Mouse (Mus musculus) limb, embryonic 10.5 days (tissue): ENCODE results near the gene Mepe. TPM values are rescaled to one million over a fixed set of nuclear protein-coding genes. Genes with fewer than 3 reads are reported as not detected.
A peak's percentile ranks its signal among the peaks of the same experiment; 100 is the strongest.

Experiments
- DNase-seq: peaks from one replicate; pipeline ENCODE4 v3.0.0-alpha.2; 2017; ENCODE audit warnings: low spot score
- H3K27ac ChIP-seq: fragments of 300-500 bp; sonication (generic); 2 replicates; pipeline ENCODE4 v1.5.1; 2016; ENCODE audit warnings: mild to moderate bottlenecking
- H3K27me3 ChIP-seq: fragments of 300-500 bp; sonication (generic); 2 replicates; pipeline ENCODE4 v1.6.1; 2016; ENCODE audit warnings: low read depth, mild to moderate bottlenecking; ENCODE audit not compliant: poor library complexity, severe bottlenecking
- H3K36me3 ChIP-seq: fragments of 300-500 bp; sonication (generic); 2 replicates; pipeline ENCODE4 v1.6.1; 2016; ENCODE audit warnings: mild to moderate bottlenecking, moderate library complexity
- H3K4me1 ChIP-seq: fragments of 300-500 bp; sonication (generic); 2 replicates; pipeline ENCODE4 v1.6.1; 2016
- H3K4me3 ChIP-seq: fragments of 300-500 bp; sonication (generic); 2 replicates; pipeline ENCODE4 v1.5.1; 2016; ENCODE audit warnings: mild to moderate bottlenecking, moderate library complexity
- H3K9me3 ChIP-seq: fragments of 300-500 bp; sonication (generic); replicated peaks from 2 replicates; pipeline ENCODE4 v1.6.1; 2016; ENCODE audit warnings: mild to moderate bottlenecking
- WGBS: fragments of 180-500 bp; shearing (Covaris S2); methylation state at CpG from one replicate; pipeline ENCODE4 v1.1.7; 2016; 5-methylcytosine and 5-hydroxymethylcytosine counted together
- polyA plus RNA-seq: library from polyadenylated mRNA; unstranded; fragments of >200 nt; fragmentation: Nextera tagmentation; extraction: Ambion mirVana; gene quantifications from 2 replicates; pipeline ENCODE4 v1.2.1, GENCODE M21; 2016

Mepe gene
- polyA plus RNA-seq, 1 experiment from 2014 or later: not detected

GRCm38 (mm10) chr5:104335962-104336361 lies 10.8 kb downstream of the Mepe start:
- no peaks in the 10 kb centered on the region for H3K36me3 ChIP-seq
- 90% methylated on average over 5 of the region's 5 CpGs for WGBS

GRCm38 (mm10) chr5:104337491-104337890 lies 12.4 kb downstream of the Mepe start:
- Histone ChIP-seq H3K27me3 (0 out of 2 replicates have a peak, but pooled peaks cover 9% of the 10 kb centered on the region), H3K9me3 (no peaks in the 10 kb centered on the region), H3K4me3 (no peak overlapping the region), H3K36me3 (no peaks in the 10 kb centered on the region), H3K4me1 (peaks cover 10% of the 10 kb centered on the region; the same call in 1 of the 2 replicates), H3K27ac (no peak overlapping the region)
- no peak for DNase-seq
- WGBS: 86% methylated on average over 4 of the region's 4 CpGs

More at GRCm38 (mm10) chr5:104335962-104336361, 10.8 kb downstream of the Mepe start:
- peaks cover 10% of the 10 kb centered on the region; the same call in 1 of the 2 replicates for H3K4me1 ChIP-seq
- 0 out of 2 replicates have a peak, but pooled peaks cover 9% of the 10 kb centered on the region for H3K27me3 ChIP-seq
- no peak overlapping the region for H3K4me3 ChIP-seq
- DNase-seq: no peak
- H3K27ac ChIP-seq: no peak overlapping the region
- H3K9me3 ChIP-seq: no peaks in the 10 kb centered on the region

GRCm38 (mm10) chr5:104339009-104339408 lies 13.9 kb downstream of the Mepe start:
- WGBS: 83% methylated on average over 5 of the region's 5 CpGs
- H3K4me1 ChIP-seq: peaks cover 7% of the 10 kb centered on the region; the same call in 1 of the 2 replicates
- no peaks in the 10 kb centered on the region for H3K36me3 ChIP-seq
- H3K4me3 ChIP-seq: no peak overlapping the region
- H3K9me3 ChIP-seq: no peaks in the 10 kb centered on the region
- H3K27me3 ChIP-seq: 0 out of 2 replicates have a peak, but pooled peaks cover 9% of the 10 kb centered on the region
- H3K27ac ChIP-seq: no peak overlapping the region
- no peak for DNase-seq

GRCm38 (mm10) chr5:104339706-104340512 lies 14.8 kb downstream of the Mepe start:
- WGBS: 30% methylated on average over 14 of the region's 14 CpGs
- peak; percentile 59 for DNase-seq
- Histone ChIP-seq H3K4me1 (peaks cover 7% of the 10 kb centered on the region; the same call in 1 of the 2 replicates), H3K27ac (no peak overlapping the region), H3K27me3 (0 out of 2 replicates have a peak, but pooled peaks cover 9% of the 10 kb centered on the region), H3K4me3 (no peak overlapping the region), H3K9me3 (no peaks in the 10 kb centered on the region), H3K36me3 (no peaks in the 10 kb centered on the region)

GRCm38 (mm10) chr5:104340513-104340829 lies 15.3 kb downstream of the Mepe start:
- Histone ChIP-seq H3K27me3 (0 out of 2 replicates have a peak, but pooled peaks cover 9% of the 10 kb centered on the region), H3K27ac (no peak overlapping the region), H3K36me3 (no peaks in the 10 kb centered on the region), H3K4me1 (peaks cover 11% of the 10 kb centered on the region), H3K4me3 (no peak overlapping the region), H3K9me3 (no peaks in the 10 kb centered on the region)
- DNase-seq: no peak
- WGBS: 82% methylated on average over 4 of the region's 4 CpGs

GRCm38 (mm10) chr5:104342881-104343280 lies 17.8 kb downstream of the Mepe start:
- WGBS: 56% methylated on average over 6 of the region's 6 CpGs
- no peaks in the 10 kb centered on the region for H3K36me3 ChIP-seq
- H3K27ac ChIP-seq: no peak overlapping the region
- H3K27me3 ChIP-seq: 0 out of 2 replicates have a peak, but pooled peaks cover 3% of the 10 kb centered on the region
- H3K4me3 ChIP-seq: no peak overlapping the region
- H3K4me1 ChIP-seq: peaks cover 12% of the 10 kb centered on the region
- DNase-seq: no peak
- H3K9me3 ChIP-seq: no peaks in the 10 kb centered on the region

- DNase-seq: no peak
- peak overlapping the region; percentile 56; the same call in 1 of the 2 replicates for H3K27ac ChIP-seq
- no peaks in the 10 kb centered on the region for H3K36me3 ChIP-seq
These were observed 19.6 kb downstream of the Mepe start for GRCm38 (mm10) chr5:104344526-104345240.

GRCm38 (mm10) chr5:104345241-104345630 lies 20.1 kb downstream of the Mepe start:
- 78% methylated on average over 6 of the region's 6 CpGs for WGBS
- Histone ChIP-seq H3K4me3 (no peak overlapping the region), H3K36me3 (no peaks in the 10 kb centered on the region), H3K27ac (peak overlapping the region; percentile 56; the same call in 1 of the 2 replicates), H3K9me3 (no peaks in the 10 kb centered on the region), H3K27me3 (no peaks in the 10 kb centered on the region), H3K4me1 (peaks cover 5% of the 10 kb centered on the region)
- DNase-seq: peak; percentile 46

More at GRCm38 (mm10) chr5:104344526-104345240, 19.6 kb downstream of the Mepe start:
- no peaks in the 10 kb centered on the region for H3K9me3 ChIP-seq
- no peaks in the 10 kb centered on the region for H3K27me3 ChIP-seq
- peaks cover 10% of the 10 kb centered on the region for H3K4me1 ChIP-seq
- H3K4me3 ChIP-seq: no peak overlapping the region
- 74% methylated on average over 9 of the region's 9 CpGs for WGBS

- Histone ChIP-seq H3K9me3 (no peaks in the 10 kb centered on the region), H3K27me3 (no peaks in the 10 kb centered on the region), H3K4me1 (peaks cover 6% of the 10 kb centered on the region; the same call in 1 of the 2 replicates), H3K4me3 (no peak overlapping the region), H3K27ac (no peak overlapping the region), H3K36me3 (no peaks in the 10 kb centered on the region)
- 76% methylated on average over 1 of the region's 1 CpGs for WGBS
- DNase-seq: no peak
These were observed 25.9 kb downstream of the Mepe start for GRCm38 (mm10) chr5:104351041-104351440.

- Histone ChIP-seq H3K9me3 (no peaks in the 10 kb centered on the region), H3K4me3 (no peak overlapping the region), H3K36me3 (no peaks in the 10 kb centered on the region), H3K27me3 (no peaks in the 10 kb centered on the region), H3K27ac (no peak overlapping the region), H3K4me1 (peaks cover 6% of the 10 kb centered on the region; the same call in 1 of the 2 replicates)
- DNase-seq: no peak
- WGBS: 76% methylated on average over 5 of the region's 5 CpGs
These were observed 26.7 kb downstream of the Mepe start for GRCm38 (mm10) chr5:104351874-104352273.

GRCm38 (mm10) chr5:104357575-104357974 lies 32.4 kb downstream of the Mepe start:
- Histone ChIP-seq H3K9me3 (no peaks in the 10 kb centered on the region), H3K27me3 (no peaks in the 10 kb centered on the region), H3K4me3 (no peak overlapping the region), H3K4me1 (peaks cover 19% of the 10 kb centered on the region), H3K27ac (no peak overlapping the region), H3K36me3 (no peaks in the 10 kb centered on the region)
- DNase-seq: no peak
- 76% methylated on average over 5 of the region's 5 CpGs for WGBS

GRCm38 (mm10) chr5:104358592-104358991 lies 33.5 kb downstream of the Mepe start:
- no peaks in the 10 kb centered on the region for H3K9me3 ChIP-seq
- no peaks in the 10 kb centered on the region for H3K36me3 ChIP-seq
- peaks cover 19% of the 10 kb centered on the region for H3K4me1 ChIP-seq
- H3K27me3 ChIP-seq: no peaks in the 10 kb centered on the region
- 0 out of 2 replicates have a peak overlapping the region, but pooled peaks have one; percentile 11 for H3K27ac ChIP-seq
- H3K4me3 ChIP-seq: no peak overlapping the region
- no peak for DNase-seq
- WGBS: 53% methylated on average over 7 of the region's 7 CpGs

GRCm38 (mm10) chr5:104359257-104359656 lies 34.1 kb downstream of the Mepe start:
- WGBS: 19% methylated on average over 6 of the region's 6 CpGs
- Histone ChIP-seq H3K9me3 (no peaks in the 10 kb centered on the region), H3K27ac (no peak overlapping the region), H3K4me1 (peaks cover 19% of the 10 kb centered on the region), H3K36me3 (no peaks in the 10 kb centered on the region), H3K27me3 (no peaks in the 10 kb centered on the region), H3K4me3 (no peak overlapping the region)
- no peak for DNase-seq
